Mouse (Mus musculus): ENCODE data around the gene Nxf1.

DNA sequence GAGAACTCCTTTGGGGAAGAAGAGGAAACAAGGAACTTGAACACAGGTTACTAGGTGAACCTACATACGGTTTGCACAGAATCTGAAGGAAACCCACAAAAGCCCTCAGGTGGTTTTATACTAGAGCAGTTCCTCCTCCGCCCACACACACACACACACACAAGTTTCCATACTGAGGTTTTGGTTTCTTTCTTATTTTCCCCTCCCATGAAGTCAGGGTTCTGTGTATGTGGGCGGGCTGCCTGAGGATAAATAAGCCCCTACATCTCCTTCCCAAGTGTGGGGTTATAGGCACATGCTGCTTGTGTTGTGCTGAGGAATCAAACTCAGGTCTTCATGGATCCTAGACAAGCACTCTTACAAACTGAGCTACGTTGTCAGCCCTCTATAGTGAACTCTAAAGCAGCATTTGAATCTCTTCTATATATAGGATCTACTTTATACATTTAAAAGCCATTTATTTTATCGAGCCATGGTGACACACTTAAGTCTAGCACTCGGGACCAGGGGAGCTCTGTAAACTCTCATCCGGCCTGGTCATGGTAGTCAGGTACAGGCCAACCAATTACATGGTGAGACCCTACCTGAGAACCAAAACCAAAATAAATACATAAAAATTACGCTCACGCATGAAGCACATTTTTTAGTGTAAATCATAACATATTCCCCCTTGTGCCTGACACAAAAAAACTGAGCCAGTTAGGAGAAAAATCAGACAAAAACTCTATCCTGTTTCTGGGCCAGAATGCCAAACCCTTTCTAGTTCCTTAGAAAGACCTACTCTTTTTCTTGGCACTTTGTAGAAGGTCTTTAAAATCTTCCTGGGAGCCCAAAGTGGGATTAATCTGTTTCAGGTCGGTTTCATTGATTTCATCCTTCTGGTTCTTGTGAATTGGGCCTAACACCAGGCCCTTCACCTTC is 44.7 kb upstream of the Nxf1 start:
- TF ChIP-seq CTCF (IDR thresholded peaks at IDR 0.05; ENCODE audit: extremely low read depth, insufficient read depth, low read length) (no peak), POLR2A (IDR thresholded peaks at IDR 0.05; ENCODE audit: extremely low read depth, insufficient read depth, low read length) (no peak)
